Mouse (Mus musculus) brain, adult 10 weeks (tissue): ENCODE measurements around the gene Tas2r103. TPM values are rescaled to one million over a fixed set of nuclear protein-coding genes. Genes with fewer than 3 reads are reported as not detected.

Source experiments
- polyA plus RNA-seq: library from polyadenylated mRNA; stranded (reverse); fragments of 350-450 nt; fragmentation: Illumina TruSeq; extraction: RNeasy Lipid Tissue Mini Kit (QIAGEN cat#74804); gene quantifications from one replicate; pipeline ENCODE4 v1.2.3, GENCODE M21; 2015; ENCODE audit warnings: low read depth, low replicate concordance

Tas2r103 gene
- polyA plus RNA-seq, result not detected

DNA sequence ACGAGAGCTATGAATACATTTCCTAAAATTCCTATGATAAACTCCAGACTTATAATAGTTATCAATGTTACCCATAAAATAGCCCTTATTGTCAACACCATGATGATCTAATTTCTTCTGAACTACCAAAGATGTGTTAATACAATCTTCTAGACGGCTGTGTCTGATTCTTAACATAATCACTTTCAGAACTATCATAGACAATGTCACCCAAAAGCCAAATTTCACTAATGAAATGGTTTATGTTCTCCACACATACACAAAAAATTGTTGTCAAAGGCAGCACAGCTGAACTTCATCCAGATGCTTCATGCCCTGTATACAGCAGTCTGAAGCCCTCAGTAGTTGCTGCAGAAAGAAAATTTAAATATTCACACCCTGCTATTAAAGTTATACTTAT is at the start of gene Tas2r103:
Gene Tas2r103, minus strand, starts transcription at position 101 of the 400 bp plus-strand sequence.

DNA sequence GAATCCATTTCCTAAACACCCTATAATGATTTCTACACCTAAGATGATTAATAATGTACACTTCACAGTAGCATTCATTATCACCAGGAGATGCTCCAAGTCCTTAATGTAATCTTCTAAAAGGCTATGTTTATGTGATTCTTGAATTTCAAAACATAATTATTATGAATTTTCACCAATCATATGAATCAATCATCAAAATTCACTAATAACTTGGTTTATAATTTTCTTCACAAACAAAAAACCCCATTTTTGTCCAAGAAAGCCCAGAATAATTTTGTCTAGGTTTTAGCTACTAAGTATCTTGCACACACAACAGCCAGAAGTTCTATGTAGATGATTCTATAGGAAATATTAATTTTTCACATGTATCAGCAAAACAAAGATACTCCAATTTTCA is 18.8 kb upstream of the Tas2r103 start, which contains the start of gene Tas2r140:
Gene Tas2r140, minus strand, starts transcription at position 101 of the 400 bp plus-strand sequence.

Other genes with a start within 250 kb of the Tas2r103 start
- gene Tas2r117, start 234.3 kb downstream of the Tas2r103 start, polyA plus RNA-seq, result not detected
- gene Tas2r123, start 190.0 kb downstream of the Tas2r103 start, polyA plus RNA-seq, result not detected
- not detected for gene Tas2r116, start 181.7 kb downstream of the Tas2r103 start, polyA plus RNA-seq
- gene Tas2r110, start 169.1 kb downstream of the Tas2r103 start, polyA plus RNA-seq, result not detected
- gene Tas2r113, start 144.1 kb downstream of the Tas2r103 start, polyA plus RNA-seq, result not detected
- not detected for gene Tas2r125, start 127.5 kb downstream of the Tas2r103 start, polyA plus RNA-seq
- not detected for gene Tas2r129, start 86.0 kb downstream of the Tas2r103 start, polyA plus RNA-seq
- gene Tas2r131, start 79.2 kb downstream of the Tas2r103 start, polyA plus RNA-seq, result not detected
- not detected for gene Tas2r109, start 56.1 kb downstream of the Tas2r103 start, polyA plus RNA-seq
- not detected for gene Tas2r140, start 18.7 kb upstream of the Tas2r103 start, polyA plus RNA-seq
- 146 TPM for gene Smim10l1, start 67.8 kb upstream of the Tas2r103 start, polyA plus RNA-seq